Mouse (Mus musculus) kidney, postnatal 0 days (tissue): ENCODE results near the gene Exosc6. TPM values are rescaled to one million over a fixed set of nuclear protein-coding genes. Genes with fewer than 3 reads are reported as not detected.

Experiments used
- ATAC-seq: fragments of 200-750 bp; cut with Nextera tagmentation; replicated peaks from 2 replicates; pipeline ENCODE4 v1.8.0; 2017; ENCODE audit warnings: low read depth, moderate number of reproducible peaks, moderate TSS enrichment, moderate library complexity; ENCODE audit not compliant: low FRiP score
- DNase-seq: peaks from one replicate; pipeline ENCODE4 v3.0.0-alpha.2; 2016; ENCODE audit warnings: low spot score
- H3K27ac ChIP-seq: fragments of 300-500 bp; sonication (generic); 2 replicates; pipeline ENCODE4 v1.5.1; 2014; ENCODE audit warnings: mild to moderate bottlenecking
- H3K27me3 ChIP-seq: fragments of 300-500 bp; sonication (generic); 2 replicates; pipeline ENCODE4 v1.6.1; 2014; ENCODE audit warnings: low read length, mixed read lengths; ENCODE audit not compliant: insufficient read depth
- H3K36me3 ChIP-seq: fragments of 300-500 bp; sonication (generic); 2 replicates; pipeline ENCODE4 v1.6.1; 2014; ENCODE audit warnings: low read length, mixed read lengths; ENCODE audit not compliant: insufficient read depth
- H3K4me1 ChIP-seq: fragments of 300-500 bp; sonication (generic); replicated peaks from 2 replicates; pipeline ENCODE4 v1.6.1; 2014; ENCODE audit warnings: antibody characterized with exemption, low read length, mixed read lengths; ENCODE audit not compliant: insufficient read depth
- H3K4me2 ChIP-seq: fragments of 300-500 bp; sonication (generic); 2 replicates; pipeline ENCODE4 v1.6.1; 2014; ENCODE audit warnings: mild to moderate bottlenecking, low read length, moderate library complexity, mixed read lengths
- H3K4me3 ChIP-seq: fragments of 300-500 bp; sonication (generic); replicated peaks from 2 replicates; pipeline ENCODE4 v1.5.1; 2014; ENCODE audit warnings: low read depth, low read length
- H3K9ac ChIP-seq: fragments of 300-500 bp; sonication (generic); 2 replicates; pipeline ENCODE4 v1.6.1; 2014; ENCODE audit warnings: low read depth, low read length
- H3K9me3 ChIP-seq: fragments of 300-500 bp; sonication (generic); replicated peaks from 2 replicates; pipeline ENCODE4 v1.6.1; 2016; ENCODE audit warnings: low read length, inconsistent platforms, mixed read lengths
- CTCF ChIP-seq: IDR thresholded peaks from 2 replicates; pipeline ENCODE4 v1.5.1; 2016; ENCODE audit warnings: antibody characterized with exemption, low read depth, mild to moderate bottlenecking, moderate library complexity
- WGBS: fragments of 180-500 bp; shearing (Covaris S2); extraction: QIAGEN DNeasy Blood & Tissue Kit; methylation state at CpG from one replicate; pipeline ENCODE4 v1.1.7; 2014; 5-methylcytosine and 5-hydroxymethylcytosine counted together
- polyA plus RNA-seq: library from polyadenylated mRNA; unstranded; fragments of >200 nt; fragmentation: Nextera tagmentation; extraction: Ambion mirVana; gene quantifications from 2 replicates; pipeline ENCODE4 v1.2.1, GENCODE M21; 2015

Gene Exosc6
- polyA plus RNA-seq, 1 experiment from 2014 or later = 37.6 TPM

GRCm38 (mm10) chr8:111031572-111031971 is 24.6 kb upstream of the Exosc6 start, which contains the start of gene Ddx19b:
Ddx19b (minus strand) TSS chr8:111031751.
- DNase-seq = no peak
- no peak within 1 kb of the TSS for H3K9ac ChIP-seq
- ATAC-seq = no peak
- H3K4me3 ChIP-seq = no peak within 1 kb of the TSS
- H3K27ac ChIP-seq = no peak within 1 kb of the TSS
- H3K4me2 ChIP-seq = no peak within 1 kb of the TSS
- no peak for TF ChIP-seq CTCF
- H3K4me1 ChIP-seq = no peaks in the 10 kb centered on the region; the same call in 1 of the 2 replicates
- no peaks in the 10 kb centered on the region for H3K27me3 ChIP-seq
- H3K9me3 ChIP-seq = no peaks in the 10 kb centered on the region
- no peaks in the 10 kb centered on the region for H3K36me3 ChIP-seq
- WGBS = 95% methylated on average over 19 of the region's 19 CpGs

- no peak for TF ChIP-seq CTCF
- 98% methylated on average over 7 of the region's 7 CpGs for WGBS
Measured at GRCm38 (mm10) chr8:111032916-111033315, 23.2 kb upstream of the Exosc6 start, which contains the start of gene Aars. Aars (plus strand) TSS chr8:111033144.

GRCm38 (mm10) chr8:111033482-111034215 is 22.5 kb upstream of the Exosc6 start:
- no peaks in the 10 kb centered on the region; the same call in 1 of the 2 replicates for H3K4me1 ChIP-seq
- DNase-seq = peak; percentile 100
- peak overlapping the region; percentile 79 for H3K4me2 ChIP-seq
- peak overlapping the region; percentile 77 for H3K9ac ChIP-seq
- ATAC-seq = peak; percentile 99
- no peaks in the 10 kb centered on the region for H3K9me3 ChIP-seq
- WGBS = 8% methylated on average over 37 of the region's 37 CpGs
- no peaks in the 10 kb centered on the region for H3K27me3 ChIP-seq
- no peak for TF ChIP-seq CTCF
- H3K4me3 ChIP-seq = peak overlapping the region; percentile 75
- peaks cover 8% of the 10 kb centered on the region; the same call in 1 of the 2 replicates for H3K36me3 ChIP-seq
- peak overlapping the region; percentile 83 for H3K27ac ChIP-seq

More at GRCm38 (mm10) chr8:111032916-111033315, 23.2 kb upstream of the Exosc6 start, which contains the start of gene Aars:
- H3K4me1 ChIP-seq = no peaks in the 10 kb centered on the region; the same call in 1 of the 2 replicates
- H3K4me2 ChIP-seq = peak within 1 kb of the TSS; percentile 79
- H3K9ac ChIP-seq = peak within 1 kb of the TSS; percentile 77
- peak within 1 kb of the TSS; percentile 83 for H3K27ac ChIP-seq
- H3K36me3 ChIP-seq = 0 out of 2 replicates have a peak, but pooled peaks cover 6% of the 10 kb centered on the region
- no peaks in the 10 kb centered on the region for H3K27me3 ChIP-seq
- ATAC-seq = no peak
- DNase-seq = no peak
- no peaks in the 10 kb centered on the region for H3K9me3 ChIP-seq
- peak within 1 kb of the TSS; percentile 75 for H3K4me3 ChIP-seq

GRCm38 (mm10) chr8:111034276-111034675 is 21.9 kb upstream of the Exosc6 start:
- 0 out of 2 replicates have a peak, but pooled peaks have one; percentile 2 for ATAC-seq
- Histone ChIP-seq H3K27me3 (no peaks in the 10 kb centered on the region), H3K4me1 (no peaks in the 10 kb centered on the region; the same call in 1 of the 2 replicates), H3K4me2 (peak overlapping the region; percentile 79), H3K36me3 (peaks cover 14% of the 10 kb centered on the region), H3K9ac (peak overlapping the region; percentile 77), H3K4me3 (peak overlapping the region; percentile 75), H3K9me3 (no peaks in the 10 kb centered on the region), H3K27ac (peak overlapping the region; percentile 83)
- no peak for DNase-seq
- TF ChIP-seq CTCF = no peak
- WGBS = 18% methylated on average over 12 of the region's 12 CpGs

- ATAC-seq (no peak), DNase-seq (no peak)
- H3K36me3 ChIP-seq = peaks cover 32% of the 10 kb centered on the region
- peak overlapping the region; percentile 2; the same call in 1 of the 2 replicates for H3K4me2 ChIP-seq
- 91% methylated on average over 15 of the region's 15 CpGs for WGBS
- H3K4me1 ChIP-seq = no peaks in the 10 kb centered on the region; the same call in 1 of the 2 replicates
- no peak overlapping the region for H3K27ac ChIP-seq
- no peak overlapping the region for H3K9ac ChIP-seq
- H3K27me3 ChIP-seq = no peaks in the 10 kb centered on the region
- no peaks in the 10 kb centered on the region for H3K9me3 ChIP-seq
- no peak for TF ChIP-seq CTCF
- no peak overlapping the region for H3K4me3 ChIP-seq
Measured at GRCm38 (mm10) chr8:111036591-111036990, 19.5 kb upstream of the Exosc6 start.

- no peak overlapping the region for H3K4me3 ChIP-seq
- no peak overlapping the region for H3K9ac ChIP-seq
- no peak for DNase-seq
- H3K4me1 ChIP-seq = no peaks in the 10 kb centered on the region
- H3K36me3 ChIP-seq = peaks cover 80% of the 10 kb centered on the region
- H3K27ac ChIP-seq = no peak overlapping the region
- no peak for ATAC-seq
- 90% methylated on average over 19 of the region's 19 CpGs for WGBS
- no peak overlapping the region for H3K4me2 ChIP-seq
- H3K9me3 ChIP-seq = no peaks in the 10 kb centered on the region
- no peaks in the 10 kb centered on the region for H3K27me3 ChIP-seq
- TF ChIP-seq CTCF = no peak
Measured at GRCm38 (mm10) chr8:111042546-111042945, 13.6 kb upstream of the Exosc6 start.
